Mouse (Mus musculus): Measurements from ENCODE around the gene Gpm6a. TPM values are rescaled to one million over a fixed set of nuclear protein-coding genes. Genes with fewer than 3 reads are reported as not detected.

Gene Gpm6a
- polyA plus RNA-seq, 1 experiment from 2014 or later, result 651 TPM

DNA sequence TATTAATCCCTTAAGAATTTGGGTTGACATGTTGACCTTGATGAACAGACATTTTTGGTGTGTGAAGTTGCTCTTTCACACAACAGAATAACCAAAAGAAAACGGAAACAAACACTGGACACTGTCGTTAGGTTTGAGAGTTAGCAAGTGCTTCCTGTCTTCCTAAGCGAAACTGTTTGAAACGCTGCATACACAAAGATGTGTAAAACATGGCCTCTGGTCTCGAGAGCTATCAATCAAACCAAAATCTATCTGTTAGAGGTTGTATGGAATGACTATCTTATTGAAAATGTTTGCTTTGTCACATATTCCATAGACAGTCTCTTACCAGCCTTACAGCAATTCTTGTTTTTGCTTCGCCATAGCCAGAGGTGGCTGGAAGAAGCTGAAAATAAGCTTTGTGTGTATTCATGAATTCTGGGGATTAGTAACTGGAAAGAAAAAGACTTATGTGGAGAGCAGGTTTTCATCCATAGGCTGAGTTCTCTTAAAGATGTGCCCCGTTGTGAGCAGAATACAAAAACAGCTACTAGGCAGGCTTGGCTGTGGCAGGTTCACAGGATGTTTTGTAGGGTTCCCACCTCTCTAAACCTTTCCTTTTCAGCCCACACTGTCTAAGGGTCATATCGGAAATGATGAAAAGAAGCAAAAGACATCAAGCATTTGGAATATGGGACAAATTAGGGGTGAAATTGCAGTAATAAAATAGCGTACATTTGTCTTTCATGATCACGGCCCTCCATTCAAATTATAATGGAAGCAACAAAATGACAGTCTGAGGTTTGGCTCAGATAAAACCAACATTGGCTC lies 71.4 kb downstream of the Gpm6a start:
- no peaks in the 10 kb centered on the region for H3K36me3 ChIP-seq (ENCODE audit: control insufficient read depth, insufficient read depth, low read length)
- peak; percentile 80 for DNase-seq
- WGBS, result 7% methylated on average over 10 of the region's 10 CpGs
- ATAC-seq (ENCODE audit: low FRiP score, low TSS enrichment), result peak; percentile 83
- peaks cover 24% of the 10 kb centered on the region for H3K4me1 ChIP-seq (ENCODE audit: control insufficient read depth, insufficient read depth, low read length)
- H3K27ac ChIP-seq (replicated peaks; ENCODE audit: low read depth, low read length), result peak overlapping the region; percentile 94
- no peaks in the 10 kb centered on the region for H3K27me3 ChIP-seq (ENCODE audit: control insufficient read depth, insufficient read depth, low read length)
- no peaks in the 10 kb centered on the region for H3K9me3 ChIP-seq (ENCODE audit: control insufficient read depth, low read length)
- H3K4me2 ChIP-seq (ENCODE audit: low read length), result peak overlapping the region; percentile 34
- peak overlapping the region; percentile 7; the same call in 1 of the 2 replicates for H3K9ac ChIP-seq (replicated peaks; ENCODE audit: low read length)
- peak overlapping the region; percentile 1; the same call in 1 of the 2 replicates for H3K4me3 ChIP-seq (replicated peaks; ENCODE audit: low read depth, low read length)

DNA sequence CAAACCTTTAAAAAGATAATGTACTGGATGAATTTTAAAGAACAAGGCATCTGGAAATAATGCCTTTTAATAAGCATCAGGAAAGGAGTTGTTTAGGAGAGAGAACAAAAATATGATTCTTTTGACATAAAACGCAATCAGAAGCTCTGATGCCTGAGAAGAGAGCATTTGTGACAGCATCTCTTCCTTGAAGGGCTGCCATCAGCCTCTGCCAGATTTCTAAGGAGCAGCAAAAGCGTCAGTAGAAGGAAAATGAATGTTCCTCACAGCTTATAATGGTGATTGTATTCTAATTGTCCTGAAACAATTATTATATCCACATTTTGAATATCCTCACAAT lies 72.0 kb downstream of the Gpm6a start:
- Histone ChIP-seq H3K9ac (replicated peaks; ENCODE audit: low read length) (peak overlapping the region; percentile 7; the same call in 1 of the 2 replicates), H3K4me2 (ENCODE audit: low read length) (peak overlapping the region; percentile 34), H3K9me3 (ENCODE audit: control insufficient read depth, low read length) (no peaks in the 10 kb centered on the region), H3K27ac (replicated peaks; ENCODE audit: low read depth, low read length) (peak overlapping the region; percentile 94), H3K4me1 (ENCODE audit: control insufficient read depth, insufficient read depth, low read length) (peaks cover 30% of the 10 kb centered on the region), H3K36me3 (ENCODE audit: control insufficient read depth, insufficient read depth, low read length) (no peaks in the 10 kb centered on the region), H3K4me3 (replicated peaks; ENCODE audit: low read depth, low read length) (0 out of 2 replicates have a peak overlapping the region, but pooled peaks have one; percentile 1), H3K27me3 (ENCODE audit: control insufficient read depth, insufficient read depth, low read length) (no peaks in the 10 kb centered on the region)
- 0 out of 2 replicates have a peak, but pooled peaks have one; percentile 19 for ATAC-seq (ENCODE audit: low FRiP score, low TSS enrichment)
- DNase-seq, result peak; percentile 66
- WGBS, result 6% methylated on average over 2 of the region's 2 CpGs

DNA sequence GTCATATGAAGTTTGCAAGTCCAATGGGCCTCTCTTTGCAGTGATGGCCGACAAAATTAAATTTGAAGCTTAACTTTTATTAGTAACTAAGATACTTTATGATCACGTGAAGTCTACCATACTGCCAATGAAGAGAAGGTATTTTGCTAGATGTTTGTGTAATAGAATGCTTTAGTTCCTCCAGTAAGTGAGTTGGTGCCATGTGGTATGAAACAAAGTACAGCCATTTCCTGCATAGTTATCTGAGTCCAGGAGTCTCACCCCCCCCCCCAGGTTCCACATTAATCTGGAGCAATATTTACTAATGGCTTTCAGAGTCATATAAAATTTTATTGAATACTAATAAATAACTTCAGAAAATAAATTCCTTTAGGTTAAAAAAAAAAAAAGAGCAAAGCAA lies 73.7 kb downstream of the Gpm6a start:
- H3K4me2 ChIP-seq (ENCODE audit: low read length), result no peak overlapping the region
- no peak overlapping the region for H3K4me3 ChIP-seq (replicated peaks; ENCODE audit: low read depth, low read length)
- H3K27me3 ChIP-seq (ENCODE audit: control insufficient read depth, insufficient read depth, low read length), result no peaks in the 10 kb centered on the region
- 95% methylated on average over 2 of the region's 2 CpGs for WGBS
- ATAC-seq (ENCODE audit: low FRiP score, low TSS enrichment), result no peak
- no peaks in the 10 kb centered on the region for H3K9me3 ChIP-seq (ENCODE audit: control insufficient read depth, low read length)
- no peak for DNase-seq
- H3K27ac ChIP-seq (replicated peaks; ENCODE audit: low read depth, low read length), result no peak overlapping the region
- no peaks in the 10 kb centered on the region for H3K36me3 ChIP-seq (ENCODE audit: control insufficient read depth, insufficient read depth, low read length)
- H3K9ac ChIP-seq (replicated peaks; ENCODE audit: low read length), result no peak overlapping the region
- H3K4me1 ChIP-seq (ENCODE audit: control insufficient read depth, insufficient read depth, low read length), result peaks cover 31% of the 10 kb centered on the region

DNA sequence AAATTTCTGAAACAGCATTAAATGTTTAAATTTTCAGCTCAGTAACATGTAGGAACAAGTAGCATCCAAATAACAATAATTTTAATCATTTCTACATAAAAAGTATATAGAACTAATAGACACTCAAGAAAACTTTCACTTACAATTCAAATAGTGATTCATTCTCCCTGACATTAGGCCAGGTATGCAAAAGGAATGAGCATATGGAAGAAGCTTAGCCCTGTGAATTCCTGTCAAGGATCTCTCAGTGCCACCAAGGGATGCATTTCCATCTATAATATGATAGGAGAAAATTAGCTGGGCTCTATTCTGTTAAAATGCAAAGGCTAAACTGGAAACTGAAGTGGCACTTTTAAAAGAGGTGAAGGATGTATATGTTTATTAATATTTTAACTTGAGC lies 76.5 kb downstream of the Gpm6a start:
- Histone ChIP-seq H3K27me3 (ENCODE audit: control insufficient read depth, insufficient read depth, low read length) (no peaks in the 10 kb centered on the region), H3K27ac (replicated peaks; ENCODE audit: low read depth, low read length) (0 out of 2 replicates have a peak overlapping the region, but pooled peaks have one; percentile 26), H3K4me2 (ENCODE audit: low read length) (no peak overlapping the region), H3K4me1 (ENCODE audit: control insufficient read depth, insufficient read depth, low read length) (peaks cover 29% of the 10 kb centered on the region), H3K9me3 (ENCODE audit: control insufficient read depth, low read length) (no peaks in the 10 kb centered on the region), H3K4me3 (replicated peaks; ENCODE audit: low read depth, low read length) (no peak overlapping the region), H3K36me3 (ENCODE audit: control insufficient read depth, insufficient read depth, low read length) (no peaks in the 10 kb centered on the region), H3K9ac (replicated peaks; ENCODE audit: low read length) (no peak overlapping the region)
- ATAC-seq (ENCODE audit: low FRiP score, low TSS enrichment) (no peak), DNase-seq (no peak)

DNA sequence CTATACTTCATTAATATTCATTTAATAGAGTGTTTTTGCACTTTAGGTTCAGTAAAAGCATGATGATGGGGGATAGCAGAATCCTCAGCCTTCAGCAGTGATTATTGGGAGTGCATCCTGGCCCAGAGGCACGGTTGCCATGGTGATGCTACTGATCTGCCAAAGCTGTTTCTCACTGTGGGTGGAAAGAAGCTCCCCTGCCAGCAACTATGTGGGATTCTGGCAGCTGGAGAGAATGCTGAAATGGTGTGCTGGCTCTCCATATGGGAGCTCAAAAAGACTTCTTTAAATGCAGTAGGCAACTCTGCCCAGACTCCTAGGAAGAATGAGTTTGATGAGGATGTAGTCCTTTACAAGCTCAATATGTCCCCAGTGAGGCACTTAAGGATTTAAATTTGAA lies 79.7 kb downstream of the Gpm6a start:
- WGBS, result 2% methylated on average over 1 of the region's 1 CpGs

DNA sequence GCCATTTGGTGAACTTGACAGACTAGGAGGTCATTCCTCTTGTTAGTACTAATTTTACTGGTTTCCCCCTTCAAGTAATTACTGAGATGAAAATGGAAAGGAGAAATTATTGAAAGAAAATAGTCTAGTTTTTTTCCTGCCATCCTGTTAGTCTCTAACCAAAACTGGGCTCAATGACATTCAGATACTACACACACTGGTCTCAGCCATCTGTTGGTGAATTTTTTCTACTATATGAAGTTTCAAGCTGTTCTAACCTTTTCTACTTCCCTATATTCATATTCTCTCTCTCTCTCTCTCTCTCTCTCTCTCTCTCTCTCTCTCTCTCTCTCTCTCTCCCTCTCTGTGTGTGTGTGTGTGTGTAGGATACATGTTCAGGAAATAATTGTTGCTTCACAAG lies 80.8 kb downstream of the Gpm6a start:
- H3K27ac ChIP-seq (replicated peaks; ENCODE audit: low read depth, low read length), result peak overlapping the region; percentile 88
- no peaks in the 10 kb centered on the region for H3K36me3 ChIP-seq (ENCODE audit: control insufficient read depth, insufficient read depth, low read length)
- H3K27me3 ChIP-seq (ENCODE audit: control insufficient read depth, insufficient read depth, low read length), result no peaks in the 10 kb centered on the region
- no peak overlapping the region for H3K9ac ChIP-seq (replicated peaks; ENCODE audit: low read length)
- H3K4me2 ChIP-seq (ENCODE audit: low read length), result peak overlapping the region; percentile 37
- H3K4me3 ChIP-seq (replicated peaks; ENCODE audit: low read depth, low read length), result no peak overlapping the region
- no peaks in the 10 kb centered on the region for H3K9me3 ChIP-seq (ENCODE audit: control insufficient read depth, low read length)
- peaks cover 21% of the 10 kb centered on the region for H3K4me1 ChIP-seq (ENCODE audit: control insufficient read depth, insufficient read depth, low read length)
- DNase-seq, result no peak
- ATAC-seq (ENCODE audit: low FRiP score, low TSS enrichment), result no peak

More for the DNA sequence above, 79.7 kb downstream of the Gpm6a start:
- H3K9ac ChIP-seq (replicated peaks; ENCODE audit: low read length), result no peak overlapping the region
- H3K4me2 ChIP-seq (ENCODE audit: low read length), result peak overlapping the region; percentile 37
- H3K36me3 ChIP-seq (ENCODE audit: control insufficient read depth, insufficient read depth, low read length), result no peaks in the 10 kb centered on the region
- H3K27ac ChIP-seq (replicated peaks; ENCODE audit: low read depth, low read length), result peak overlapping the region; percentile 88
- H3K4me3 ChIP-seq (replicated peaks; ENCODE audit: low read depth, low read length), result no peak overlapping the region
- ATAC-seq (ENCODE audit: low FRiP score, low TSS enrichment), result peak; percentile 96
- peak; percentile 94 for DNase-seq
- no peaks in the 10 kb centered on the region for H3K27me3 ChIP-seq (ENCODE audit: control insufficient read depth, insufficient read depth, low read length)
- peaks cover 21% of the 10 kb centered on the region for H3K4me1 ChIP-seq (ENCODE audit: control insufficient read depth, insufficient read depth, low read length)
- H3K9me3 ChIP-seq (ENCODE audit: control insufficient read depth, low read length), result no peaks in the 10 kb centered on the region

DNA sequence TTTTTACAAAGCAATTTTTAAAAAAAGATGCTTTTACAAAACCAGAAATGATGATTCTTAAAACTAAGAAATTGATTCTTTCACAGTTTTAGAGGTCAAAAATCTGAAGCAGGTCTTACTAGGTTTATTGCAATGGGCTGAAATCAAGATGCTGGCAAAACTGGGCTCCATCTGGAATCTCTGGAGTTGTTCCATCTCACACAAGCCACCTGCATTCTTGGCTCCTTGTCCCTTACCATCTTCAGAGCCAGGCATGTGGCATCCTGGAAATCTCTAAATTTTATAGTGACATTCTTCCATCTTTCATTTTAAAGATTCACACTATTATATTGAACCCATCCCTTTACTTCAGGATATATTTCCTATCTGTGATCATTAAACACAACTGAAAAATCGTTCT lies 88.3 kb downstream of the Gpm6a start:
- no peak overlapping the region for H3K4me2 ChIP-seq (ENCODE audit: low read length)
- no peak overlapping the region for H3K4me3 ChIP-seq (replicated peaks; ENCODE audit: low read depth, low read length)
- ATAC-seq (ENCODE audit: low FRiP score, low TSS enrichment), result no peak
- H3K27me3 ChIP-seq (ENCODE audit: control insufficient read depth, insufficient read depth, low read length), result no peaks in the 10 kb centered on the region
- DNase-seq, result no peak
- H3K27ac ChIP-seq (replicated peaks; ENCODE audit: low read depth, low read length), result no peak overlapping the region
- no peaks in the 10 kb centered on the region for H3K4me1 ChIP-seq (ENCODE audit: control insufficient read depth, insufficient read depth, low read length)
- H3K9me3 ChIP-seq (ENCODE audit: control insufficient read depth, low read length), result no peaks in the 10 kb centered on the region
- H3K36me3 ChIP-seq (ENCODE audit: control insufficient read depth, insufficient read depth, low read length), result peaks cover 11% of the 10 kb centered on the region
- no peak overlapping the region for H3K9ac ChIP-seq (replicated peaks; ENCODE audit: low read length)
- WGBS, result 80% methylated on average over 1 of the region's 1 CpGs

DNA sequence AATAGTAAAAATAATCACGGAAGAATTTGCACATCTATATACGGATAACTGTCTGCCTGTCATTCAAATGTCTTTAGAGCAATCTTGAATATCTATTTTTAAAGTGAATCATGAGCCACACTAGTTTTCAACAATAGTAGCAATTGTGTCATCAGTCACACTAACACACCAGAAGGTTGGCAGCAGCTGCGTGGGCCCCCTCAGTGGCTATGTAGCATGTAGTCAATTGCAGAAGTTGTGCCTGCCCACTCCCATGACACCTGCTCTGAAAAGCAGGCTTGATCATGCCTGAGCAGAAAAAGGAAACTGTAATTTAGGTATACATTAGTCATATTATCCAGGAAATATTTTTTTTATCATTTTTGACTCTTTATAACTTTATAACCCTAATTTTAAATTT lies 93.8 kb downstream of the Gpm6a start:
- Histone ChIP-seq H3K4me2 (ENCODE audit: low read length) (no peak overlapping the region), H3K27ac (replicated peaks; ENCODE audit: low read depth, low read length) (no peak overlapping the region), H3K36me3 (ENCODE audit: control insufficient read depth, insufficient read depth, low read length) (peaks cover 28% of the 10 kb centered on the region), H3K4me1 (ENCODE audit: control insufficient read depth, insufficient read depth, low read length) (no peaks in the 10 kb centered on the region), H3K4me3 (replicated peaks; ENCODE audit: low read depth, low read length) (no peak overlapping the region), H3K9me3 (ENCODE audit: control insufficient read depth, low read length) (no peaks in the 10 kb centered on the region), H3K9ac (replicated peaks; ENCODE audit: low read length) (no peak overlapping the region), H3K27me3 (ENCODE audit: control insufficient read depth, insufficient read depth, low read length) (no peaks in the 10 kb centered on the region)
- ATAC-seq (ENCODE audit: low FRiP score, low TSS enrichment), result no peak
- 73% methylated on average over 3 of the region's 3 CpGs for WGBS
- DNase-seq, result no peak

DNA sequence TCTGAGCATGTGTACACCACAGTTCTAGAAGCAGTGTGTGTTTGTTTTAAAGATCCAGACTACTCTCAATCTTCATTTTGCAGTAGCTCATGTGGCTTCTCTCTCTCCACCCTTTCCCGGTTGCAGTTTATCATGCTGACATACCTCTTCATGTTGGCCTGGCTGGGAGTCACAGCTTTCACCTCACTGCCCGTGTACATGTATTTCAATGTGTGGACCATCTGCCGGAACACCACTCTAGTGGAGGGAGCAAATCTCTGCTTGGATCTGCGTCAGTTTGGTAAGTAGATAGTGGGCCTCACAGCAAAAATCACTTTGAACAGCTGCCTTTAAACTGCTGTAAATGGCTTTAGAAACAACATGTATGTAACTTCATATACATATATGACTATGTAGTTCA lies 95.3 kb downstream of the Gpm6a start:
- no peaks in the 10 kb centered on the region for H3K9me3 ChIP-seq (ENCODE audit: control insufficient read depth, low read length)
- 89% methylated on average over 4 of the region's 4 CpGs for WGBS
- peaks cover 35% of the 10 kb centered on the region for H3K36me3 ChIP-seq (ENCODE audit: control insufficient read depth, insufficient read depth, low read length)
- H3K9ac ChIP-seq (replicated peaks; ENCODE audit: low read length), result no peak overlapping the region
- H3K27me3 ChIP-seq (ENCODE audit: control insufficient read depth, insufficient read depth, low read length), result no peaks in the 10 kb centered on the region
- H3K27ac ChIP-seq (replicated peaks; ENCODE audit: low read depth, low read length), result no peak overlapping the region
- DNase-seq (no peak), ATAC-seq (ENCODE audit: low FRiP score, low TSS enrichment) (no peak)
- no peak overlapping the region for H3K4me3 ChIP-seq (replicated peaks; ENCODE audit: low read depth, low read length)
- no peak overlapping the region for H3K4me2 ChIP-seq (ENCODE audit: low read length)
- H3K4me1 ChIP-seq (ENCODE audit: control insufficient read depth, insufficient read depth, low read length), result no peaks in the 10 kb centered on the region

All from midbrain, embryonic 14.5 days (tissue).